Mouse (Mus musculus) cerebellum, adult 2 months (tissue): ENCODE results near the gene Gtpbp4.
"Not testable (repeated sequence)": the region's sequence is repeated elsewhere in the genome, so short reads cannot be mapped to it uniquely, and the experiment has no call there.

ENCODE experiments used
- CTCF ChIP-seq: fragments of 200-500 bp; IDR thresholded peaks from 2 replicates; pipeline ENCODE4 v1.5.1; 2011; ENCODE audit warnings: low read depth, mild to moderate bottlenecking, control low read depth, low read length, moderate library complexity, borderline replicate concordance; ENCODE audit not compliant: insufficient read depth
- POLR2A ChIP-seq: fragments of 200-500 bp; IDR thresholded peaks from 2 replicates; pipeline ENCODE4 v1.6.1; 2011; ENCODE audit warnings: low read length, control low read depth, borderline replicate concordance; ENCODE audit not compliant: insufficient read depth

GRCm38 (mm10) chr13:8997221-8997620, 1.3 kb upstream of the Gtpbp4 start:
- TF ChIP-seq POLR2A, CTCF: not testable (repeated sequence)
